Mouse (Mus musculus): ENCODE results near the gene Trip6.

DNA sequence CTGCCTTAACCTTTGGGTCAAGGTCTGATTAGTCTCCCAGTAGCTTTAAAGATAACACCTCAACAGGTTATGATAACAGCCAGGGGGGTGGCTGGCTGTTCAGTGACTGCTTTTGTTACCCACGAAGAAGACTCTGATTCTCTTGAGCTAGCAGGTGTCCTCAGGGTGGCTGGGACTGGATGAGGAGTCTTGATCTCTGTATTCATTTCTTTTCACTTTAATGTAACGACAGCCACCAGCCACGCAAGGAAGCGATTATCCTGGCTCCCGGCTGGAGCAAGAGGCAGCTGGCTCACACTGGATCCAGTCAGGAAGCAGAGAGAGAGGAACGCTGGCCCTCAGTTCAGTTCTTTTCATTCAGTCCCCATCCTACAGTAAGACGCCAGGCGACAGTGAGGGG, 23.0 kb upstream of the Trip6 start:
- TF ChIP-seq CTCF (IDR thresholded peaks at IDR 0.05; ENCODE audit: insufficient read depth, low read length) (no peak), POLR2A (IDR thresholded peaks at IDR 0.05; ENCODE audit: borderline replicate concordance, extremely low read depth, low read depth, low read length) (no peak)
